Mouse (Mus musculus): ENCODE results near the gene Ptpre. TPM values are rescaled to one million over a fixed set of nuclear protein-coding genes. Genes with fewer than 3 reads are reported as not detected.

Ptpre gene
- total and polyA plus RNA-seq, 3 experiments: 2.3 to 6.9 (median 3.7) TPM

DNA sequence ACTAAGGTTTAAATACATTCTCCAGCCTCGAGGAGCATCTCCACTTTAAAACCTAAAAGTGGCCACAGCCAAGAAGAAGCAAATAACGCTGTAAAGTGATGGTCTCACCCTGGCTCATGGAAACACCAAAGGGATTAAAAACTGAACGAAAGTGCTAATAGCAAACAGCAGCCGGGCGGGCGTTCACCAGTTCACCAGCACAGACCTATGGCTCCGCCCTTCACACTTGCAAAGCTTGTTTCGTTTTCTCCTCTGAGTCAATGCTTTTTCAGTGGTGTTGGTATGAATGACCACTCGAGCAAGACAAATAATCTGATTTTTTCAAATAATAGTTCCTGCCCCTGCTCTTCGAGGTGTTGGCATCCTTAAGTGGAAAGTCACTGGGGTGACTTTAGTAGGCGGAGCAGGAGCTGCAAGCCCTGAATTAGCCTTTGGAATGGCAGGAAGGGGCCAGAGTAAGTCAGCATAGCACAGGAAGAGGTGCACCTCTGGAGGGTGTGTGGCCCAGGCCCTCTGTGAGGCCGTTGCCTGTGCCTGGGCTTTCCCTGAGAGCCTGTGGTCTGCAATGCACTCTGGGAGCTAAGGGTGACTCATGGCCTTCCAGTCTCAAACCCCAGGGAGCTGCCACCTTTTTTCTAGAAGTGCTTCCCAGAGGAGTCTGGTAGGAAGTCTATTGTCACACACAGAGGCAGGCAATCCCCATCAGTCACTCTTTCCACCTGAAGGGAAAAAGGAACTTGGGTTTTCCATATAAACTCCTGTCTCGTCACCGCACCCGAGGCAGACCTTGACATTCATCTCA is 67.9 kb downstream of the Ptpre start:
- Histone ChIP-seq H3K79me2 (replicated peaks; ENCODE audit: control insufficient read depth, extremely low read depth, insufficient read depth, poor library complexity, severe bottlenecking) (no peaks in the 10 kb centered on the region), H3K27ac (ENCODE audit: insufficient read depth, low read depth) (peak overlapping the region; percentile 94), H3K4me2 (ENCODE audit: insufficient read depth, low read depth, poor library complexity, severe bottlenecking) (peak overlapping the region; percentile 100), H3K4me3 (replicated peaks in 1 of 3; ENCODE audit: low read depth in 2 of 3, low read length in 2 of 3, poor library complexity in 1 of 3) (peak overlapping the region; percentile 24 to 46 (median 33)), H3K4me1 (ENCODE audit: control insufficient read depth in 1 of 2, insufficient read depth in 2 of 2) (peaks cover 16 to 52% of the 10 kb centered on the region in 2 experiments), H3K9me3 (replicated peaks; ENCODE audit: low read length) (no peaks in the 10 kb centered on the region), H3K36me3 (replicated peaks in 1 of 2; ENCODE audit: control insufficient read depth in 1 of 2, insufficient read depth in 1 of 2, low read length in 1 of 2) (no peaks in the 10 kb centered on the region), H3K9ac (ENCODE audit: insufficient read depth, low read depth) (peak overlapping the region; percentile 76), H3K27me3 (replicated peaks) (no peaks in the 10 kb centered on the region)
- in situ Hi-C loops (cut with MboI; ENCODE audit: low pct_ligation_motif_present, low pct_unique_long_range_greater_than_20kb, low sequenced_read_pairs): no loop called here
- dilution Hi-C loops (cut with MboI; ENCODE audit: extremely low pct_ligation_motif_present, extremely low pct_unique_long_range_greater_than_20kb, low sequenced_read_pairs): no loop called here
- TF ChIP-seq UBTF (IDR thresholded peaks at IDR 0.05; ENCODE audit: low read depth, low read length): 0 out of 2 replicates have a peak, but pooled peaks have one; percentile 9
- peak; percentile 8; the same call in 1 of the 2 replicates for TF ChIP-seq MAX (IDR thresholded peaks at IDR 0.05; ENCODE audit: low read length)
- TF ChIP-seq TCF12 (IDR thresholded peaks at IDR 0.05; ENCODE audit: low read depth, low read length): peak; percentile 61; the same call in 1 of the 2 replicates
- no peak for TF ChIP-seq RAD21 (IDR thresholded peaks at IDR 0.05; ENCODE audit: low read depth, low read length)
- no peak; the same call in 1 of the 2 replicates for TF ChIP-seq SIN3A (IDR thresholded peaks at IDR 0.05; ENCODE audit: low read length)
- peak; percentile 18 for TF ChIP-seq JUN (IDR thresholded peaks at IDR 0.05; ENCODE audit: insufficient read depth, low read depth, low read length)
- TF ChIP-seq EP300 (IDR thresholded peaks at IDR 0.05; ENCODE audit: low read length): peak; percentile 51
- peak; percentile 50; the same call in 1 of the 2 replicates for TF ChIP-seq ZC3H11A (IDR thresholded peaks at IDR 0.05; ENCODE audit: low read depth, low read length)
- peak; percentile 85; the same call in 1 of the 2 replicates for TF ChIP-seq E2F4 (IDR thresholded peaks at IDR 0.05; ENCODE audit: insufficient replicate concordance, low read depth, low read length)
- no peak for TF ChIP-seq CTCF (conservative IDR thresholded peaks at IDR 0.05 in 1 of 2, IDR thresholded peaks at IDR 0.05 in 1 of 2; ENCODE audit: low read depth in 2 of 2, low read length in 2 of 2)
- 0 out of 2 replicates have a peak, but pooled peaks have one; percentile 16 for TF ChIP-seq MXI1 (IDR thresholded peaks at IDR 0.05; ENCODE audit: low read depth, low read length)
- no peak for TF ChIP-seq ELF1 (IDR thresholded peaks at IDR 0.05; ENCODE audit: low read depth, low read length)
- TF ChIP-seq CHD2 (IDR thresholded peaks at IDR 0.05; ENCODE audit: low read length): peak; percentile 11; the same call in 1 of the 2 replicates
- no peak; the same call in 1 of the 2 replicates for TF ChIP-seq MEF2A (IDR thresholded peaks at IDR 0.05; ENCODE audit: borderline replicate concordance, low read depth, low read length)
- TF ChIP-seq POLR2A (IDR thresholded peaks at IDR 0.05; ENCODE audit: low read depth, low read length): peak; percentile 77
- TF ChIP-seq NELFE (IDR thresholded peaks at IDR 0.05; ENCODE audit: low read depth, low read length): no peak; the same call in 1 of the 2 replicates
- TF ChIP-seq BHLHE40 (IDR thresholded peaks at IDR 0.05; ENCODE audit: low read depth, low read length): peak; percentile 24; the same call in 1 of the 2 replicates
- peak; percentile 29; the same call in 1 of the 2 replicates for TF ChIP-seq JUND (conservative IDR thresholded peaks at IDR 0.05; ENCODE audit: low read depth, low read length)
- no peak for TF ChIP-seq ZMIZ1 (IDR thresholded peaks at IDR 0.05; ENCODE audit: low read depth, low read length)
- TF ChIP-seq PAX5 (IDR thresholded peaks at IDR 0.05; ENCODE audit: low read length): no peak
- no peak; the same call in 1 of the 2 replicates for TF ChIP-seq MAZ (IDR thresholded peaks at IDR 0.05; ENCODE audit: low read depth, low read length)
- TF ChIP-seq GABPA (IDR thresholded peaks at IDR 0.05; ENCODE audit: insufficient replicate concordance, low read depth, low read length): no peak
- TF ChIP-seq MYC (IDR thresholded peaks at IDR 0.05; ENCODE audit: low read depth, low read length): 0 out of 2 replicates have a peak, but pooled peaks have one; percentile 11
- no peak for TF ChIP-seq KAT2A (IDR thresholded peaks at IDR 0.05; ENCODE audit: insufficient replicate concordance, low read length)
- TF ChIP-seq ETS1 (conservative IDR thresholded peaks at IDR 0.05; ENCODE audit: low read depth, low read length): peak; percentile 58
- TF ChIP-seq POLR2AphosphoS2 (IDR thresholded peaks at IDR 0.05; ENCODE audit: low read depth, low read length): no peak
- TF ChIP-seq HCFC1 (IDR thresholded peaks at IDR 0.05; ENCODE audit: low read depth, low read length): peak; percentile 63
- no peak for TF ChIP-seq USF1 (IDR thresholded peaks at IDR 0.05; ENCODE audit: low read depth, low read length)
- TF ChIP-seq RCOR1 (conservative IDR thresholded peaks at IDR 0.05; ENCODE audit: low read depth, low read length): no peak; the same call in 1 of the 2 replicates
- no peak for TF ChIP-seq SMC3 (IDR thresholded peaks at IDR 0.05; ENCODE audit: low read depth, low read length)
- TF ChIP-seq CHD1 (IDR thresholded peaks at IDR 0.05; ENCODE audit: low read depth, low read length): 0 out of 2 replicates have a peak, but pooled peaks have one; percentile 13
- peak; percentile 46; the same call in 1 of the 2 replicates for TF ChIP-seq MAFK (IDR thresholded peaks at IDR 0.05; ENCODE audit: insufficient replicate concordance, low read length)
- TF ChIP-seq IRF4 (IDR thresholded peaks at IDR 0.05; ENCODE audit: low read depth, low read length): peak; percentile 65; the same call in 1 of the 2 replicates
- peak; percentile 70; the same call in 1 of the 2 replicates for TF ChIP-seq TBP (conservative IDR thresholded peaks at IDR 0.05; ENCODE audit: low read depth, low read length)
- peak; percentile 85 for DNase-seq (ENCODE audit: extremely low read depth)
